Mouse (Mus musculus): Measurements from ENCODE around the gene Prss56. TPM values are rescaled to one million over a fixed set of nuclear protein-coding genes. Genes with fewer than 3 reads are reported as not detected.

Gene Prss56
- polyA plus RNA-seq, 2 experiments, result 0.18 to 0.22 TPM

GRCm38 (mm10) chr1:87153776-87154500 is 29.2 kb upstream of the Prss56 start:
- ATAC-seq (ENCODE audit: low FRiP score, low read depth) (no peak), DNase-seq (ENCODE audit: low spot score) (no peak)
- peaks cover 89% of the 10 kb centered on the region for H3K27me3 ChIP-seq (ENCODE audit: control insufficient read depth, insufficient read depth, low read length)
- H3K9me3 ChIP-seq (ENCODE audit: control insufficient read depth, low read length), result no peaks in the 10 kb centered on the region
- H3K4me1 ChIP-seq (ENCODE audit: control insufficient read depth, insufficient read depth, low read length), result peaks cover 10% of the 10 kb centered on the region; the same call in 1 of the 2 replicates
- peak overlapping the region; percentile 41 for H3K9ac ChIP-seq (ENCODE audit: low read depth, low read length, severe bottlenecking)
- peak overlapping the region; percentile 40 for H3K4me3 ChIP-seq (replicated peaks; ENCODE audit: low read length)
- no peak for TF ChIP-seq POLR2A (IDR thresholded peaks at IDR 0.05; ENCODE audit: borderline replicate concordance, extremely low read depth, insufficient read depth, insufficient read length)
- H3K27ac ChIP-seq (replicated peaks; ENCODE audit: low read depth, low read length), result no peak overlapping the region
- 3% methylated on average over 45 of the region's 72 CpGs for WGBS
- no peaks in the 10 kb centered on the region for H3K36me3 ChIP-seq (ENCODE audit: control insufficient read depth, insufficient read depth, low read length)
- H3K4me2 ChIP-seq (replicated peaks; ENCODE audit: low read depth, low read length, severe bottlenecking), result peak overlapping the region; percentile 57

DNA sequence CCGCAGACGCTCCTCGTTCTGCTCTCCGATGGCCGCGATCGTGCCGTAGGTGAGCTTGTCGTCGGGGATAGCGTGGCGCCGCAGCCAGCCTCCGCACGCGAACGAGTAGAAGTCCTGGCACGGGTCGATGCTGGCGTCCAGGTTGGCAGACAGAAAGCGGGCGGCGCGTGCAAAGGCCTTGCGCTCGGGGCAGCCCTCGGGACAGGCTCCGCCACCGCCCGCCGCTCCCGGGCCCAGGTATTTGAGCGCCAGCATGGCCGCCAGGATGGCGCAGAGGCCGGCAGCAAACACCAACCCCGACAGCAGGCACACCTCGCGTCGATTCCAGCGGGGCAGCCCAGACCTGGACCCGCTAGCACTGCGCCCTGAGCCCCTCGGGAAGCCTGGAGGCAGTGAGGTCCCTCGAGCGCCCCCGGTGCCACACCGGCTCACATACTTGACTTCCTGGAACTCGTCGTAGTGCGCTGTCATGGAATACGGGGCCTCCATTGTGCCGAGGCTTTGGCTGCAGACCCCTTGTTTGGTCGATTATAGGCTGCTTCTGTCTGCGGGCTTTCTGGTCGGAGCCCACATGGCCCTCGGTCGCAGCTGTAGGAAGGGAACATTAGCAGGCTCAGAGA is 28.5 kb upstream of the Prss56 start:
- ATAC-seq (ENCODE audit: low FRiP score, low read depth), result no peak
- Histone ChIP-seq H3K9ac (ENCODE audit: low read depth, low read length, severe bottlenecking) (peak overlapping the region; percentile 41; the same call in 1 of the 2 replicates), H3K27ac (replicated peaks; ENCODE audit: low read depth, low read length) (no peak overlapping the region)

GRCm38 (mm10) chr1:87155531-87156198 is 27.4 kb upstream of the Prss56 start:
- WGBS, result 1% methylated on average over 33 of the region's 56 CpGs
- peak overlapping the region; percentile 40 for H3K4me3 ChIP-seq (replicated peaks; ENCODE audit: low read length)
- H3K4me1 ChIP-seq (ENCODE audit: control insufficient read depth, insufficient read depth, low read length), result peaks cover 10% of the 10 kb centered on the region; the same call in 1 of the 2 replicates
- peaks cover 85% of the 10 kb centered on the region for H3K27me3 ChIP-seq (ENCODE audit: control insufficient read depth, insufficient read depth, low read length)
- peak overlapping the region; percentile 63 for H3K4me2 ChIP-seq (replicated peaks; ENCODE audit: low read depth, low read length, severe bottlenecking)
- DNase-seq (ENCODE audit: low spot score) (no peak), ATAC-seq (ENCODE audit: low FRiP score, low read depth) (peak; percentile 48)
- no peak for TF ChIP-seq POLR2A (IDR thresholded peaks at IDR 0.05; ENCODE audit: borderline replicate concordance, extremely low read depth, insufficient read depth, insufficient read length)
- no peaks in the 10 kb centered on the region for H3K36me3 ChIP-seq (ENCODE audit: control insufficient read depth, insufficient read depth, low read length)
- no peak overlapping the region for H3K27ac ChIP-seq (replicated peaks; ENCODE audit: low read depth, low read length)
- H3K9me3 ChIP-seq (ENCODE audit: control insufficient read depth, low read length), result no peaks in the 10 kb centered on the region
- H3K9ac ChIP-seq (ENCODE audit: low read depth, low read length, severe bottlenecking), result no peak overlapping the region

More for the DNA sequence above, 28.5 kb upstream of the Prss56 start:
- WGBS, result 2% methylated on average over 57 of the region's 58 CpGs
- H3K4me1 ChIP-seq (ENCODE audit: control insufficient read depth, insufficient read depth, low read length), result peaks cover 10% of the 10 kb centered on the region; the same call in 1 of the 2 replicates
- peak overlapping the region; percentile 40 for H3K4me3 ChIP-seq (replicated peaks; ENCODE audit: low read length)
- H3K9me3 ChIP-seq (ENCODE audit: control insufficient read depth, low read length), result no peaks in the 10 kb centered on the region
- no peak for TF ChIP-seq POLR2A (IDR thresholded peaks at IDR 0.05; ENCODE audit: borderline replicate concordance, extremely low read depth, insufficient read depth, insufficient read length)
- DNase-seq (ENCODE audit: low spot score), result no peak
- peaks cover 85% of the 10 kb centered on the region for H3K27me3 ChIP-seq (ENCODE audit: control insufficient read depth, insufficient read depth, low read length)
- H3K36me3 ChIP-seq (ENCODE audit: control insufficient read depth, insufficient read depth, low read length), result no peaks in the 10 kb centered on the region
- peak overlapping the region; percentile 57 for H3K4me2 ChIP-seq (replicated peaks; ENCODE audit: low read depth, low read length, severe bottlenecking)

- H3K27me3 ChIP-seq (ENCODE audit: control insufficient read depth, insufficient read depth, low read length), result peaks cover 79% of the 10 kb centered on the region
- 4% methylated on average over 6 of the region's 12 CpGs for WGBS
- H3K4me3 ChIP-seq (replicated peaks; ENCODE audit: low read length), result peak within 1 kb of the TSS; percentile 40
- H3K4me2 ChIP-seq (replicated peaks; ENCODE audit: low read depth, low read length, severe bottlenecking), result peak within 1 kb of the TSS; percentile 63
- no peak for DNase-seq (ENCODE audit: low spot score)
- H3K9ac ChIP-seq (ENCODE audit: low read depth, low read length, severe bottlenecking), result no peak within 1 kb of the TSS
- no peak for TF ChIP-seq POLR2A (IDR thresholded peaks at IDR 0.05; ENCODE audit: borderline replicate concordance, extremely low read depth, insufficient read depth, insufficient read length)
- H3K36me3 ChIP-seq (ENCODE audit: control insufficient read depth, insufficient read depth, low read length), result no peaks in the 10 kb centered on the region
- no peak within 1 kb of the TSS for H3K27ac ChIP-seq (replicated peaks; ENCODE audit: low read depth, low read length)
- H3K4me1 ChIP-seq (ENCODE audit: control insufficient read depth, insufficient read depth, low read length), result peaks cover 10% of the 10 kb centered on the region; the same call in 1 of the 2 replicates
- H3K9me3 ChIP-seq (ENCODE audit: control insufficient read depth, low read length), result no peaks in the 10 kb centered on the region
- ATAC-seq (ENCODE audit: low FRiP score, low read depth), result no peak
Observed at GRCm38 (mm10) chr1:87156199-87156587, 26.9 kb upstream of the Prss56 start, which contains the start of gene Ecel1. Gene Ecel1, minus strand, starts transcription at chr1:87156521.

GRCm38 (mm10) chr1:87159396-87159795 is 23.7 kb upstream of the Prss56 start:
- Histone ChIP-seq H3K36me3 (ENCODE audit: control insufficient read depth, insufficient read depth, low read length) (no peaks in the 10 kb centered on the region), H3K4me3 (replicated peaks; ENCODE audit: low read length) (no peak overlapping the region), H3K9ac (ENCODE audit: low read depth, low read length, severe bottlenecking) (no peak overlapping the region), H3K27ac (replicated peaks; ENCODE audit: low read depth, low read length) (no peak overlapping the region), H3K4me1 (ENCODE audit: control insufficient read depth, insufficient read depth, low read length) (peaks cover 4% of the 10 kb centered on the region; the same call in 1 of the 2 replicates), H3K27me3 (ENCODE audit: control insufficient read depth, insufficient read depth, low read length) (peaks cover 53% of the 10 kb centered on the region), H3K4me2 (replicated peaks; ENCODE audit: low read depth, low read length, severe bottlenecking) (no peak overlapping the region), H3K9me3 (ENCODE audit: control insufficient read depth, low read length) (no peaks in the 10 kb centered on the region)
- no peak for DNase-seq (ENCODE audit: low spot score)
- WGBS, result 69% methylated on average over 3 of the region's 3 CpGs
- no peak for ATAC-seq (ENCODE audit: low FRiP score, low read depth)
- no peak for TF ChIP-seq POLR2A (IDR thresholded peaks at IDR 0.05; ENCODE audit: borderline replicate concordance, extremely low read depth, insufficient read depth, insufficient read length)

Data from limb, embryonic 14.5 days (tissue).